ENCODE assay signal across 10 mouse cellular contexts in the genomic region with DNA sequence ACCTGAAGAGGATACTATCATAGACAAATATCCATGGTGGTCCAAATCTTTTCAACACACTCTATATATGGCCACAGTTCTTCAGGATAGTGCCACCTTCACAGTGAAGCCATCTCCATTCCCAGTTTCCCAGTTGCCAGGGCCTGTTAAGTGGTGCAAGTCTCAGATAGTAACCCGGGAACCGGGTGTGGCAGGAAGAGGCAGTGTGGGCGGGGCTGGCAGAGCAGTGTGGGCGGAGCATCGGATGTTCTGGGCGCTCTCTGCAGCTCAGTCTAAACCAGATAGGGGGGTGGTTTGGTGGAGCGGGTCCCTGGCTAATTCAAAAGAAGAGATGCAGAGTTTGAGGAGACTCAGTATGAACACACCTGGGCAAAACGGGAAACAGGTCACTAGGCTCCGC. TPM values are rescaled to one million over a fixed set of nuclear protein-coding genes. Genes with fewer than 3 reads are reported as not detected.
A peak's percentile ranks its signal among the peaks of the same experiment; 100 is the strongest.
DNase-seq lines count a peak whose midpoint lies in the region; ATAC-seq and TF ChIP-seq lines count a peak whose summit lies in the region.
"Had no signal": no experiment of that assay in that cellular context is flagged by ENCODE, and none has a peak within 500 bp of the region (broad histone marks: within the 10 kb centered on the region; RNA-seq: fewer than 3 reads in every experiment).

No protein-coding gene starts in this region.

- ATAC-seq in frontal cortex, adult (ENCODE audit: low TSS enrichment) = peak; percentile 33; the same call in 1 of the 2 replicates
- ATAC-seq in common myeloid progenitor, adult 5-6 weeks (replicated peaks; ENCODE audit: low read depth, poor library complexity, severe bottlenecking) = peak; percentile 93
- ATAC-seq in liver, embryonic 14.5 days (ENCODE audit: insufficient read depth) = peak; percentile 75
- no peak for ATAC-seq in forebrain, embryonic 13.5 days
- ATAC-seq in activated CD4-positive, CD25-positive, alpha-beta regulatory T cell, adult 4 months = no peak

- no peak for TF ChIP-seq EP300 in liver, embryonic 14.5 days (IDR thresholded peaks at IDR 0.05; ENCODE audit: low read depth)

- H3K9ac ChIP-seq in liver, embryonic 14.5 days (replicated peaks) = no peak overlapping the region
- no peak overlapping the region for H3K9ac ChIP-seq in forebrain, embryonic 13.5 days

- H3K4me2 ChIP-seq in liver, embryonic 14.5 days (ENCODE audit: low read depth) = no peak overlapping the region
- no peak overlapping the region for H3K4me2 ChIP-seq in forebrain, embryonic 13.5 days

- TF ChIP-seq CTCF in E14TG2a.4 (conservative IDR thresholded peaks at IDR 0.05; ENCODE audit: low read length) = no peak
- TF ChIP-seq CTCF in liver, embryonic 14.5 days (IDR thresholded peaks at IDR 0.05; ENCODE audit: low read depth) = no peak

- no peaks in the 10 kb centered on the region for H3K36me3 ChIP-seq in E14TG2a.4 (ENCODE audit: insufficient read depth, low read length)
- no peaks in the 10 kb centered on the region for H3K36me3 ChIP-seq in liver, embryonic 14.5 days (replicated peaks; ENCODE audit: control insufficient read depth, insufficient read depth, low read depth)
- H3K36me3 ChIP-seq in forebrain, embryonic 13.5 days (ENCODE audit: poor library complexity, severe bottlenecking) = no peaks in the 10 kb centered on the region

- WGBS in liver, embryonic 14.5 days (ENCODE audit: insufficient replicate concordance) = 15% methylated on average over 9 of the region's 9 CpGs
- WGBS in forebrain, embryonic 13.5 days = 34% methylated on average over 9 of the region's 9 CpGs

- H3K9me3 ChIP-seq in E14TG2a.4 (ENCODE audit: low read length) = no peaks in the 10 kb centered on the region; the same call in 1 of the 2 replicates
- H3K9me3 ChIP-seq in liver, embryonic 14.5 days (ENCODE audit: control insufficient read depth, low read length) = no peaks in the 10 kb centered on the region
- no peaks in the 10 kb centered on the region for H3K9me3 ChIP-seq in forebrain, embryonic 13.5 days (replicated peaks)

- H3K4me1 ChIP-seq in E14TG2a.4 (replicated peaks; ENCODE audit: low read depth, low read length) = peaks cover 53% of the 10 kb centered on the region
- no peaks in the 10 kb centered on the region; a peak in 1 of 4 replicates for H3K4me1 ChIP-seq in liver, embryonic 14.5 days (replicated peaks; ENCODE audit: control insufficient read depth in 2 of 2, insufficient read depth in 2 of 2, low read length in 1 of 2)
- H3K4me1 ChIP-seq in forebrain, embryonic 13.5 days = peaks cover 24% of the 10 kb centered on the region

- peaks cover 25% of the 10 kb centered on the region for H3K27me3 ChIP-seq in E14TG2a.4 (ENCODE audit: insufficient read depth, low read length)
- H3K27me3 ChIP-seq in liver, embryonic 14.5 days (ENCODE audit: control insufficient read depth, insufficient read depth, low read length) = no peaks in the 10 kb centered on the region
- no peaks in the 10 kb centered on the region for H3K27me3 ChIP-seq in forebrain, embryonic 13.5 days

- H3K27ac ChIP-seq in liver, embryonic 14.5 days = no peak overlapping the region
- no peak overlapping the region for H3K27ac ChIP-seq in forebrain, embryonic 13.5 days
- H3K27ac ChIP-seq: macrophage had no signal

- DNase-seq in frontal cortex, postnatal 25 days (ENCODE audit: low spot score in 2 of 2) = no peak
- peak; percentile 17 to 39 (median 30) for DNase-seq in liver, embryonic 14.5 days (ENCODE audit: low read depth in 3 of 3, low spot score in 3 of 3)
- no peak for DNase-seq in MN1 (ENCODE audit: low spot score)
- DNase-seq: gastrocnemius, postnatal 10 days had no signal

- peak overlapping the region; percentile 55; the same call in 1 of the 2 replicates for H3K4me3 ChIP-seq in E14TG2a.4 (replicated peaks; ENCODE audit: low read length)
- H3K4me3 ChIP-seq in liver, embryonic 14.5 days (ENCODE audit: insufficient read depth in 1 of 2, low read depth in 2 of 2, low read length in 2 of 2) = no peak overlapping the region
- H3K4me3 ChIP-seq in forebrain, embryonic 13.5 days = no peak overlapping the region

RNA-seq across cellular contexts. Expression of gene Sertad4, which starts 29.8 kb away (rescaled TPM):
- not detected in 2 replicates for total RNA-seq in common myeloid progenitor, adult 5-6 weeks (2017)
- polyA plus RNA-seq in liver, embryonic 14.5 days (2012; rRNA removed) = 0.35 and 0.37 TPM in 2 replicates
- 0.19 and 0.34 TPM in 2 replicates for polyA plus RNA-seq in liver, embryonic 14.5 days (2014; fragmentation: Nextera tagmentation; extraction: Ambion mirVana)
- polyA plus RNA-seq in forebrain, embryonic 13.5 days (2015; fragmentation: Nextera tagmentation; extraction: Ambion mirVana) = 20.4 and 20.5 TPM in 2 replicates
- not detected for polyA plus RNA-seq in activated CD4-positive, CD25-positive, alpha-beta regulatory T cell, adult 4 months (2017; shearing (Covaris generic))
- polyA plus RNA-seq: macrophage had no signal

RNA-seq across cellular contexts. Expression of gene Hhat, which starts 54.7 kb away (rescaled TPM):
- 3.4 and 7.1 TPM in 2 replicates for total RNA-seq in common myeloid progenitor, adult 5-6 weeks (2017)
- 0.53 and 0.73 TPM in 2 replicates for polyA plus RNA-seq in liver, embryonic 14.5 days (2012; rRNA removed)
- 0.54 and 1.4 TPM in 2 replicates for polyA plus RNA-seq in liver, embryonic 14.5 days (2014; fragmentation: Nextera tagmentation; extraction: Ambion mirVana)
- polyA plus RNA-seq in forebrain, embryonic 13.5 days (2015; fragmentation: Nextera tagmentation; extraction: Ambion mirVana) = 2.6 and 3.2 TPM in 2 replicates
- 1 to 10 TPM in 1 of 2 experiments, under 1 TPM in 1; 0.89 to 1.6 TPM for polyA plus RNA-seq in activated CD4-positive, CD25-positive, alpha-beta regulatory T cell, adult 4 months (2017; shearing (Covaris generic))

Comparison
In these comparisons a context has a peak if more than half of its experiments do, and no peak if none do; other contexts are left out.
1. ATAC-seq: peak in frontal cortex, adult (single experiment), common myeloid progenitor, adult 5-6 weeks (single experiment) and liver, embryonic 14.5 days (single experiment); none in forebrain, embryonic 13.5 days (single experiment) and activated CD4-positive, CD25-positive, alpha-beta regulatory T cell, adult 4 months (single experiment).
2. DNase-seq: peak in liver, embryonic 14.5 days (3 of 3); none in frontal cortex, postnatal 25 days (0 of 2) and MN1 (single experiment).
3. RNA of gene Sertad4, which starts 29.8 kb away (polyA plus RNA-seq): 20.4 to 20.5 TPM in forebrain, embryonic 13.5 days; 0.19 to 0.37 TPM in liver, embryonic 14.5 days and not detected in activated CD4-positive, CD25-positive, alpha-beta regulatory T cell, adult 4 months; every median in the first group is over 10 times any median in the second.